Mouse (Mus musculus) gastrocnemius, adult 8-10 months (tissue): ENCODE measurements around the gene Zbtb22. TPM values are rescaled to one million over a fixed set of nuclear protein-coding genes. Genes with fewer than 3 reads are reported as not detected.

Experiments used
- DNase-seq, 2 experiments: peaks; one replicate each; pipeline ENCODE4 v3.0.0; 2022; ENCODE audit warnings: low spot score in 2 of 2
- microRNA-seq: library from miRNA; unstranded; fragments of <30 nt; microRNA quantifications from one replicate; pipeline ENCODE4 v1.2.0, GENCODE M21; 2022
- total RNA-seq, 4 experiments: library from RNA; stranded (reverse); gene quantifications; 2 replicates each; pipeline ENCODE4 v1.2.4; 2022

Zbtb22 gene
- total RNA-seq, 4 experiments from 2014 or later: 14.5 to 18.7 (median 17.1) TPM

DNA sequence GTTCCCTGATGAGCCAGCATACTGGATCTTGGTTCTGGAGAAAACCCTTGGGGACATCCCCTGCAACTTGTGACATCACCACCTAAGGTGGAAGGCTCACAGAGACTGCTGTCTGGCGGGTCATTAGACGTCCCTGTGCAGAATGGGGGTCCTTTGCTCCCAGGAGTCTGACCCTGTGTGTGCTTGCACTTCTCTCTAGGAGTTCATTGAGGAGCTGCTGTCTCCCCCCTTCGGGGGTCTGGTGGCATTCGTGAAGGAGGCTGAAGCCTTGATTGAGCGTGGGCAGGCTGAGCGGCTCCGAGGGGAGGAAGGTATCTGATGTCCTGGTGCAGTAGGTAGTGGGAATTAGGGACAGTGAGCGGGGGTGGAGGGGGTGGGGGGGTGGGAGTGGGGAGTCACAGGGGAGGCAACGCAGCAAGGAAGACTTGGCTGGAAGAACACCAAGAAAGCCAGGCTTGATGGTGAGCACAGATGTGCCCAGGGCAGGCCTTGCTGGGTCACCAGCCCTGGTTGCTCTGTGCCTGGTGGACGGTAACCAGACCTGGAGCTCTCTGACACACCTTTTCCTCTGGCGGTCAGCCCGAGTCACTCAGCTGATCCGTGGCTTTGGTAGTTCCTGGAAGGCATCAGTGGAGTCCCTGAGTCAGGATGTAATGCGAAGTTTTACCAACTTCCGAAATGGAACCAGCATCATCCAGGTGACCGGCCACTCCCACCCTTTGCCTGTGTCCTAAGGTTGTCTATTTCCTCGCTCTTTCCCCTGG, 49.6 kb downstream of the Zbtb22 start:
- no peak for DNase-seq

DNA sequence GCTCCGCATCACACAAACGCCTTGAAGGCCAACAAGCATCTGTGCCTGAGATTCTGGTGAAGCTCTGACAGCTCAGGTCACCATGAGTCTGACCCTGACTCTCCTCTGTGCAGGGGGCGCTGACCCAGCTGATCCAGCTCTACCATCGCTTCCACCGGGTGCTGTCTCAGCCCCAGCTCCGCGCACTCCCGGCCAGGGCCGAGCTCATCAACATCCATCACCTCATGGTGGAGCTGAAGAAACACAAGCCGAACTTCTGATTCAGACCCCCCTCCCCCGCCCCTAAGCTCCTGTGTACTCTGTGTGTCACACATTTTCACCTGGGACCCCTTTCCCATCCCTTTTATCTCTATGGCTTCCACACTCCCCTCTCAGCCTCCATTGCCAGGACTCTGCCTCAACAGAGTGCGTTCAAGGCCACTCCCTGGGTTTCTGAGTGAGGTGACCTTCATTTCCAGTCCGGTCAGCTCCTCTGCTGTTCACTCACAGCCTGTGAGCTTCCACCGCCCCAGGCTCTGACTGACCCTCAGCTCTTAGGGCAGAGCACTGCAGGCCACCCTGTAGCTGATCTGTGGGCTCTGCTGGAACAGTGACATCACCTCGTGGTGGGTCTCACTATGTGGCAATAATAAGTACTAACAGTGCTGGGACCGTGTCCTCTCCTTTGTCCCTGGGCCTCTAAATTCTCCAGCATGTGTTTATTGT, 50.3 kb downstream of the Zbtb22 start:
- no peak for DNase-seq

DNA sequence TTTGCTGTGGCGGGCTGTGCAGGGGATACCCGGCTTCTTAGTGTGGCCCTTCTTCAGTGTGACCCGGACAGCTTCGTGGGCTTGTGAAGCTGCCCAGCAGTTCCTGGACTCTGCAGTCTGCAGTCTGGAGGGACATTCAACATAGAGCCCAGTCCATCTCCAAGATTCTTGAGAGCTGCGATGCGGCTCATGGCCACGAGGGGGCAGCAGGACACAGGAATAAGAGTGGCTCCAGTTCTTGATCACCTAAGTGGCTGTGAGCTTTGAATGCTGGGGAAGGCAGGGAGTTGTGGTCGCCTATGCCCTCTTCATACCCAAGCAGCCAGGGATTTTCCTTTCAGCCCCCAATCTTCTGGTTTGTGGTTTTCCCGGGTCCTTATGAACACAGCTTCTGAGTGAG, 52.8 kb downstream of the Zbtb22 start:
- peak; percentile 62 to 70 for DNase-seq

Small RNA genes within 50 kb of the gene (microRNA-seq; reads per million reads assigned to microRNA genes)
- not detected for gene Gm27740

Other genes with a start within 250 kb of the Zbtb22 start
- 10 to 100 TPM; 37.6 to 69.2 (median 57.2) TPM for gene Hnrnpm, start 229.0 kb upstream of the Zbtb22 start, total RNA-seq
- gene March2, start 197.2 kb upstream of the Zbtb22 start, total RNA-seq: 100 to 1,000 TPM in 1 of 4 experiments, 10 to 100 TPM in 3; 90.1 to 113 (median 96.7) TPM
- gene Rab11b, start 155.4 kb upstream of the Zbtb22 start, total RNA-seq: 100 to 1,000 TPM; 131 to 136 (median 133) TPM
- 1 to 10 TPM in 3 of 4 experiments, under 1 TPM in 1; 0.41 to 5.5 (median 3.0) TPM for gene Angptl4, start 134.1 kb upstream of the Zbtb22 start, total RNA-seq
- 10 to 100 TPM; 12.4 to 17.4 (median 14.8) TPM for gene Kank3, start 105.4 kb upstream of the Zbtb22 start, total RNA-seq
- 100 to 1,000 TPM; 634 to 807 (median 649) TPM for gene Rps28, start 91.3 kb upstream of the Zbtb22 start, total RNA-seq
- gene Ndufa7, start 91.3 kb upstream of the Zbtb22 start, total RNA-seq: 100 to 1,000 TPM; 371 to 396 (median 385) TPM
- 10 to 100 TPM; 16.3 to 18.0 (median 17.0) TPM for gene Cd320, start 72.8 kb upstream of the Zbtb22 start, total RNA-seq
- gene Gm7029, start 42.1 kb upstream of the Zbtb22 start, total RNA-seq: not detected
- gene Kifc1, start 25.2 kb upstream of the Zbtb22 start, total RNA-seq: under 1 TPM in 3 of 4 experiments, not detected in 1; 0.19 to 0.56 (median 0.45) TPM
- not detected for gene Platr17, start 10.8 kb upstream of the Zbtb22 start, total RNA-seq
- 10 to 100 TPM; 14.1 to 18.5 (median 16.1) TPM for gene Daxx, start 6.5 kb upstream of the Zbtb22 start, total RNA-seq
- 10 to 100 TPM; 35.3 to 41.1 (median 38.3) TPM for gene Tapbp, start within 50 bp of the Zbtb22 start, total RNA-seq
- 10 to 100 TPM; 20.3 to 26.3 (median 23.6) TPM for gene Rgl2, start 13.6 kb downstream of the Zbtb22 start, total RNA-seq
- 10 to 100 TPM; 56.4 to 69.1 (median 64.0) TPM for gene Pfdn6, start 24.4 kb downstream of the Zbtb22 start, total RNA-seq
- gene Wdr46, start 24.8 kb downstream of the Zbtb22 start, total RNA-seq: 10 to 100 TPM in 1 of 4 experiments, 1 to 10 TPM in 3; 7.8 to 11.5 (median 8.7) TPM
- 1 to 10 TPM; 1.4 to 1.8 (median 1.5) TPM for gene B3galt4, start 35.6 kb downstream of the Zbtb22 start, total RNA-seq
- gene Vps52, start 39.9 kb downstream of the Zbtb22 start, total RNA-seq: 10 to 100 TPM; 32.0 to 34.6 (median 32.5) TPM
- gene Rps18, start 40.1 kb downstream of the Zbtb22 start, total RNA-seq: 100 to 1,000 TPM; 380 to 500 (median 432) TPM
- gene H2-K1, start 84.4 kb downstream of the Zbtb22 start, total RNA-seq: 10 to 100 TPM; 34.2 to 57.8 (median 46.1) TPM
- gene Ring1, start 108.8 kb downstream of the Zbtb22 start, total RNA-seq: 10 to 100 TPM in 3 of 4 experiments, 1 to 10 TPM in 1; 9.8 to 15.6 (median 11.7) TPM
- 10 to 100 TPM; 83.6 to 90.2 (median 84.9) TPM for gene H2-Ke6, start 112.2 kb downstream of the Zbtb22 start, total RNA-seq
- gene Slc39a7, start 115.8 kb downstream of the Zbtb22 start, total RNA-seq: 10 to 100 TPM; 44.2 to 63.5 (median 49.3) TPM
- gene Rxrb, start 115.9 kb downstream of the Zbtb22 start, total RNA-seq: 10 to 100 TPM; 36.8 to 39.3 (median 38.8) TPM
- gene Col11a2, start 123.5 kb downstream of the Zbtb22 start, total RNA-seq: 1 to 10 TPM; 2.5 to 4.8 (median 3.9) TPM
- gene H2-Oa, start 176.4 kb downstream of the Zbtb22 start, total RNA-seq: not detected
- gene H2-DMa, start 203.6 kb downstream of the Zbtb22 start, total RNA-seq: 1 to 10 TPM; 3.0 to 4.6 (median 4.0) TPM
- 10 to 100 TPM; 67.9 to 73.8 (median 69.8) TPM for gene Brd2, start 206.7 kb downstream of the Zbtb22 start, total RNA-seq
- under 1 TPM in 2 of 4 experiments, not detected in 2; 0.40 to 0.61 TPM for gene H2-DMb2, start 227.4 kb downstream of the Zbtb22 start, total RNA-seq
- gene H2-DMb1, start 237.2 kb downstream of the Zbtb22 start, total RNA-seq: under 1 TPM in 2 of 4 experiments, not detected in 2; 0.19 to 0.81 TPM